Mouse (Mus musculus): Measurements from ENCODE around the gene Ube2n. TPM values are rescaled to one million over a fixed set of nuclear protein-coding genes. Genes with fewer than 3 reads are reported as not detected.
"Not testable (repeated sequence)": the region's sequence is repeated elsewhere in the genome, so short reads cannot be mapped to it uniquely, and the experiment has no call there.

Gene Ube2n
- total RNA-seq, 2 experiments from 2014 or later = 196 to 206 TPM

DNA sequence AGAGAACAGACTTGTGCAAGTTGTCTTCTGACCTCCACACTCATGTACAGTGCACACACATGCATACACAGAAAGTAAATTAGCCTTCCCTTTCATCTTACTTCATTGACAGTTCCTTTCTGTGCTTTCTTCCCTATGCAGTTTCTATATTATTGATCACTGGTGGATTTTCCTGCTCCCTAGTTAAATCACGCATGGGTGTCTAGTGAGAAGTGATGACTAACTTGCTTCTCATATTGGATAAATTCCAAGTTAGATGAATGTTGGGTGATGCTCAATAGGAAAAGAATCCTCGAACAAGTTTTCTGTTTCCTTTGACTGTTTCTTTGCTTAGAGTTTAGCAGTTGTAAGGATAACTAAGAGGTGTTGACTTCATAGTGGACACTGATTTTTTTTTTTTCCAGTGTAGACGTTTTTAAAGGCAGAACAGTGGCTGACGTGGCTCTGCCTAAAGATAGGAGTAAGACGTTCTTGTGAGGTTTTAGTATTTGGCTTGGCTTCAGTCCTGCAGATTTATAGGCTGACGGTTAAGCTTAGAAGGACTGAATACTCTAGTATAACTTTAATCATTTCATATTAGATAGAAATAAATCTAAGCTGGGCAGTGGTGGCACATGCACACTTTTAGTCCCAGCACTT lies 10.2 kb downstream of the Ube2n start:
- no peak for DNase-seq (ENCODE audit: low spot score in 2 of 2)

DNA sequence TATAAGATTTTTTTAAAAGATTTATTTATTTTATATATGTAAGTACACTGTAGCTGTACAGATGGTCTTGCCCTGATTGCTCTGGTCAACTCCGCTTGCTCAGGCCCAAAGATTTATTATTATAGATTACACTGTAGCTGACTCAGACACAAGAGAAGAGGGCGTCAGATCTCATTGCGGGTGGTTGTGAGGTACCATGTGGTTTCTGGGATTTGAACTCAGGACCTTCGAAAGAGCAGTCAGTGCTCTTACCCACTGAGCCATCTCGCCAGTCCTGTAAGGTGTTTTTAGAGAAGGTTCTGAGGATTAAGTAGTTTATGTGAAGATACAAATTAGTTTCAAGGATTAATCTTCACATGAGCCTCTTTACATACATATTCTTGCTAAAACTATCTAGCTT lies 10.9 kb downstream of the Ube2n start:
- DNase-seq (ENCODE audit: low spot score in 2 of 2) = no peak

DNA sequence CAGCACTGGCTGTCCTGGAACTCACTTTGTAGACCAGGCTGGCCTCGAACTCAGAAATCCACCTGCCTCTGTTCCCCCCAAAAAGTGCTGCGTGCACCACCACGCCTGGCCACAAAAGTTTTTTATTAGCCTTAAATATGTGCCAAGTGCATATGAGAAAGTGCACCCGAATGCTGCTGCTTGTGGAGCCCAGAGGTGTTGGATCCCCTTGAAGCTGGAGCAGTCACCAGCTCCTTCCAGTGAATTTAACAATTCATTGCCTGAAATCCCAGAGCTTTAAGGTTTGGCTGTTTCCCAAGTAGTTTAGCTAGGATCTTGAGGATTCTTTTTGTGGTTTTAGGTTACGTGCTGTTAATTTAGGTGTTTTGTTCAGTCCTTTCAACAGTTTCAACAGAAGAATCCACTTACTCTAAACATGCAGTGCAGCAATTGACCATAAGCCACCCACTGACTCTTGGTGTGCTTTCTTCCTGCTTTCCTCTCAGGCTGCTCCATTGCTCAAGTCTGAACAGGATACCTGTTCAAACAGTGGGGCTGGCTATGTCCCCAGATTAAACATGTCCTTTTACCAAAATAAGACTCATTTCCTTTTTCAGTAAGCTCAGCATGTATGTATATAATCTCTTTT lies 11.7 kb downstream of the Ube2n start:
- DNase-seq (ENCODE audit: low spot score in 2 of 2) = no peak

DNA sequence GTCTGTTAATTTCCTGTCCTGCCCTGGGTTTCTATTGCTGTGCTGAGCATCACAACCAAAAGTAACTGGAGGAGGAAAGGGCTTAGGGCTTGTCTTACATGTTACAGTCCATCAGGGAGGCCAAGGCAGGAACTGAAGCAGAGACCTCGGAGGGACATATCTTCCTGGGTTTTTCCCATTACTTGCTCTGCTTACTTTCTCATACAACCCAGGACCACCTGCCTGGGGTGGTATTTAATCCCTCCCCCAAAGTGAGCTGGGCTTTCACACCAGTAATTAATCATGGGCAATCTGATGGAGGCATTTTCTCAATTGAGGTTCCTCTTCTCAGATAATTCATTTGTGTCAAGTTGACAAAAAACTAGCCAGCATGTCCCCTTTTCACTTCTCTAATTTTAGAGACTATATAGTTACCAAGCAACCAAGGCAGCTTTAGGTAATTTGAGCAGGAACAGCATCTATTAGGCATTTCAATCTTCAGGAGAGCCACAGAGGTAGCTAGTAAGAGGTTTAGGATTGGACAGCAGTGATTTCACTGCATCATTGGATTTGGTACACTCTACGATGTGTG lies 15.7 kb downstream of the Ube2n start:
- no peak for DNase-seq (ENCODE audit: low spot score in 2 of 2)

DNA sequence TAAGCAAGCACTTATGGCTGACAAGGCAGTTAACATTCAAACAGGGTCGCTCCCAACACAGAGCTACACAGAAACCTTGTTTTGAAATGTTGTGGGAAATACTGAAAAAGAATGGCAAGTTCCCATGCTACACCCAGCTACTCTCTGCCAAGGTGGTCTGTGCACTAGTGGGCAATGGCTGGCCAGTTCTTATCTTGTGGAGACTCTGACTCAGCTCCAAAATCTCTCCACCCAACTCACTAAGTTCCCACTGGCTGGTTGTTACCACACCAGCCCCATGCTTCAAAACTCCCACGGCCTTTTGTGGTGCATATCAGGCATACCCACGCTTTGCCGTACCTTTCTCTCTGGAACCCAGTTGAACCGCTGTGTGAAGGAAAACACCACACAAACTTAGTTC lies 18.0 kb downstream of the Ube2n start:
- no peak for DNase-seq (ENCODE audit: low spot score in 2 of 2)

DNA sequence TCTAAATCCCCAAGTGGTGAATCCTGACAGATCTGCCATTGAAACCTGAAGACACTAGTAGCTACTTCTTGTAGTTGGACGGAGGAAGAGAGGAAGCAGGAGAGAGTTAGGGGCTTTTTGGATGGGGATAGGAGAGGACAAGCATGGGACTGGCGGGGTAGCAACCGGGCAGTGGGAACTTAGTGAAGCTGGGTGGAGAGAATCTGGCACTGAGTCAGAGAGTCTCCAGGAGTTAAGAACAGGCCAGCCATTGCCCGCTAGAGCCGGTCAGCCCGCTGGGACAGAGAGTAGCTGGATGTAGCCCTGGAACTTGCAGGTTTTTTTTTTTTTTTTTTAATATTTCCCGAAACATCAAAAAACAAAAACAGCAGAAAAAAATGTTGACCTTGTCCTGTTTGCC lies 18.4 kb downstream of the Ube2n start:
- no peak for DNase-seq (ENCODE audit: low spot score in 2 of 2)

DNA sequence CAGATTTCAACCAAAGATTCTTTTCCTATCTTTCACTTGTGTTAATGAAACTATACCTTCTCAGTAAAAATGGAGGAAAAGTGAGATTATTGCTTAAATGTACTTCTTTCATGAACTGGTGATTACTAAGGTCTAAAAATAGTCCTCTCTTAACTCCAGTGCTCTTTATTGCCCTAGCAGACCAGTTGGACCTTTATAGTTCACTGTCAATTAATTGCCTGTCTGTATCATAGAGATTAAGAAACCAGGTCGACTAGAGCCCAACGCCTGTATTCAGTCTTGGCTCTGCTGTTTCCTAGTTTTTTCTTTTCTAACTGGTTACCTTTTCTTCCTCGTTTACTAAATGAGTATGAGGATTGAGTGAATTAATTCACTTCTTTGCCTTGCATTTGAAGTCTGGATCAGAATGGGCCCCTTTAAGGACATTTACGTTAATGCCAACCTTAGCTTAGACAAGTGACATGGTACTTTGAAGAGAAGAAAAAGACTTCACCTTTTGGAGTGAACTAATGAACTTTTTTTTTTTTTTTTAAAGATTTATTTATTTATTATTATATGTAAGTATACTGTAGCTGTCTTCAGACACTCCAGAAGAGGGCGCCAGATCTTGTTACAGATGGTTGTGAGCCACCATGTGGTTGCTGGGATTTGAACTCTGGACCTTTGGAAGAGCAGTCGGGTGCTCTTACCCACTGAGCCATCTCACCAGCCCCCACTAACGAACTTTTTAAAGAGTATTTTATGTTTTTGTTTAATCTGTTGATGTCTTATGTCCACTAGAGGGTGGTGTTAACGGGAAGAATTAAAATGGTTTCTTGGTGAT lies 20.7 kb downstream of the Ube2n start:
- no peak for DNase-seq (ENCODE audit: low spot score in 2 of 2)

DNA sequence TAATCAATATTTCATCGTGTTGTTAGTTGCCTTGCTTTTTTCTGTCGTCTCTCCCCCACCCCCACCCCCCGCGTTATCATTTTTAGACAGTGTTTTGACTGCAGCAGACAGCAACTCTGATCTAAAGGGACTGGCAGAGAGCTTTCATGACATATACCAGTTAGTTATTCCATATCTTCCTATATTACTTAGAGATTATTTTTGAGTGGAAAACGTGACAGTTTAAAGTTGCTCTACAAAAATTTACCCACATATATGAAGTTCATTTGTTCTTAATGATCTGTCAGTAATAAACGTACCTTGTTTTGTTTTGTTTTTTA lies 21.2 kb downstream of the Ube2n start:
- DNase-seq (ENCODE audit: low spot score in 2 of 2) = no peak

DNA sequence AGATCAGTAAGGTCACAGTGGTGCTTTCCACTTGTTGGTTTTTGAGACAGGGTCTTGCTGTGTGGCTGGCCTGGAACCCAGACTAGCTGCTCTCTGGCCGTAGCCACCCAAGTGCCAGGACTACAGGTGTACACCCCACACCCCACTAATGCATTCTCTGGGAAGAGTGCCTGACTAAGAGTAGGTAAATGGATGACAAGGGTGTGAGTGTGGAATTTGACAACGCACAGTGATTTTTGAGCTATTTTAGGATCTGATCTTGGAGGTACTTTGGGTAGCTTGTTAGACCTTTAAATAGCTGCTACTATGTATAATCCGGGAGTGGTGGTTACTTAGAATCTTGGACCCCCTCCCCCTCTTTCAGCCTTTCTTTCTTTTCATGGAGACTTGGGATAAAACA lies 24.3 kb downstream of the Ube2n start:
- no peak for DNase-seq (ENCODE audit: low spot score in 2 of 2)

DNA sequence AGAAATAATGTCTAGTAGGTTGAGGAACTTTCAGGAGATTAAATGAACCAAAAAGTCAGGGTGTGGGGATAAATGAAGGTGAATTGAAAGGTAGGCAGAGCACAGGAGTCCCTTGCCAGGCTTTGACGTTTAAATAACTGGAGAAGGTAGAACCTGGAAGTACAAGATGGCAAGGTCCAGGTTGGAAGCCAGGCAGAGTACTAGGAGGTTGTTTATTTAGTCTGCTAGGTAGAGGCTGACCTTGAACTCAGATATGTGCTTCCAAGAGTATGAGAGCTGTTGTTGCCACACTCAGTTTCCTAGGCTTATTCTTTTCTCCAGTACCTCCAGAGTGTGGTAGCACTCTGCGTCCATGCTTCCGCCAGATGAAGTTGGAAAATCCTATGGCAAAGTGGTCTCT lies 24.9 kb downstream of the Ube2n start:
- no peak for DNase-seq (ENCODE audit: low spot score in 2 of 2)

DNA sequence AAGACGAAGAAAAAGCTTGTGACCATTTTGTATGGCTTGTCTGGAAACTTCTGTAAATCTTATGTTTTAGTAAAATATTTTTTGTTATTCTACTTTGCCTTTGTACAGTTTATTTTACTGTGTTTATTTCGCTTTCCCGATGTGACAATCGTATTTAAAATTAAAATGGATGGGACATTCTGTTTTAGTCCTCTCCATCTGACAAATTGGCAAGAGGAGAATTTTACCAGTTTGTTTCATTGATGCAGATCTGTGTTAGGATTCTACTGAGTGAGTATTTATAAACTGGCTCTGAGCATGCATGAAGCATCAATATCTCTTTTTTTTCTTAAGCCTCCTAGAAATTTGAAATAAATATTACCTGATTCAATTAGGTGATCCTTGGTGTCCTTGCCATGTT lies 28.0 kb downstream of the Ube2n start:
- peak in 1 of 2 experiments; percentile 66 for DNase-seq (ENCODE audit: low spot score in 2 of 2)

DNA sequence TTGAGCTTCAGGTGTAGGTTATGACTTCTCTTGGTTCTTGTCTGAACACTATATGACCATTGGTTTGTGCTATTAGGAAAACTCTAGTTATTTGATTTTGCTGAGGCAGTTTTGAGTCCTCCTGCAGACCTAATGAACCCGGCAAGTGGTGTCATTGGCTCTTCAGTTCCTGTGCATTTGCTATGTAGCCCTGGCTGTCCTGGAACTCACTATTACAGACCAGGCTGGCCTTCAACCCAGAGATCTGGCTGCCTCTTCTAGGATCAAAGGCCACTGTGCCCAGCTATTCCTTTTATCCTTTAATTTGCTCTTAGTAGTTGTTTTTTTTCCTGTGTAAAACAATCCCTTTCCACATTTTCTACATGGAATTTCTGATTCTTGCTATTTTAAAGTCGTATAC lies 28.4 kb downstream of the Ube2n start:
- DNase-seq (ENCODE audit: low spot score in 2 of 2) = no peak

DNA sequence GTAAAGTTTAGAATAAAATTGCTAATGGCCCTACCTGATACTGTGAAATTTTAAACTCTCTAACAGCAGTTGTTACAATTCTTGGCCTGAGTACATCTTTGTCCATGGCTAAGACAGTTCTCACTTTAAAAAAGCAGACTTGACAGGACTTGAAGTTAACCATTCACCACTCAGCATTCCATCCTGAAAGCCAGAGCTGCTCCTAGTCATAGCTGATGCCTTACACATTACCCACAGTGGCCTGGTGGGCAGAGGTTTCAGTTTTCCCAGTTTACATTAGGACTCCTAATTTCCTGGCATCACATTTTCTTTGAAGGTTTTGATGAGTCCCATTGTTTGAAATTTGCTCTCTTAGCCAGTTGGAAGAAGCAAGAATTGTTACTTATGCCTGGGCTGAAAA lies 29.1 kb downstream of the Ube2n start:
- no peak for DNase-seq (ENCODE audit: low spot score in 2 of 2)

DNA sequence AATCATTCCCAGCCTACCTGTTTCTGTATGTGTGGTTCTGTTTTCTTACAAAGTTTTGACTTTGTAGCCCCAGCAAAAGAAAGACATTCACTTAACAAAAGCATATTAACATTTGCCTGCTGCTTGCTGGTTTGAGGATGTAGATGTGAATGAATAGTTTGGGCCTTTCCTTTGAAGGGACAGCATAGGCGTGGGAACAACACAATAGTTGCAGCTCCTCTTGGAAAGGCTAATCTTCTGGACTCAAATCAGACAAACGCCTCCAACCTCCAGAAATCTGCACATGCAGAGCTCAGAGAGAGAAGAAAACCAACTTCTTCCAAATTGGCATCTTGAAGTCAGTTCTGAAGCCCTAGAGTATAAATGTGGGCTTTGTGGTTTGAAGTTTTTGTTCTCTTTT lies 29.7 kb downstream of the Ube2n start:
- peak in 1 of 2 experiments; percentile 27 for DNase-seq (ENCODE audit: low spot score in 2 of 2)

DNA sequence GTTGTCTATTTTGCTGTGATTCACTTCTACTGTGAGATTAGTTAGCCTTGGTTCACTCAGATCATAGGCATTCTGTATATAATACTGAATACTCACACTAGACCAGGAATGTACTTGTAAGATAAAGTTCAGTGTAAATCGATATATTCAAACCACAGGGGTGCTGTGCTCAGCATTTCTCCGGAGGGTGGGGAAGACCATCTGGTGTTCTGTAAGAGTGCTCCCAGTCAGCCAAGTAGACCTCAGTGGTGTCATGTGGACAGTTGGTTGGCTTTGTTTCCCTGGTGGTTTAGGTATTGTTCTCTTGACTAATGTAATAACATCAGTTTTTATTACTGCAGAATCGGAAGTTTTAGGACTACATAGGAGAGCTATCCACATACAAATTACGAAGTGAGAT lies 30.1 kb downstream of the Ube2n start:
- DNase-seq (ENCODE audit: low spot score in 2 of 2) = peak in 1 of 2 experiments; percentile 42

DNA sequence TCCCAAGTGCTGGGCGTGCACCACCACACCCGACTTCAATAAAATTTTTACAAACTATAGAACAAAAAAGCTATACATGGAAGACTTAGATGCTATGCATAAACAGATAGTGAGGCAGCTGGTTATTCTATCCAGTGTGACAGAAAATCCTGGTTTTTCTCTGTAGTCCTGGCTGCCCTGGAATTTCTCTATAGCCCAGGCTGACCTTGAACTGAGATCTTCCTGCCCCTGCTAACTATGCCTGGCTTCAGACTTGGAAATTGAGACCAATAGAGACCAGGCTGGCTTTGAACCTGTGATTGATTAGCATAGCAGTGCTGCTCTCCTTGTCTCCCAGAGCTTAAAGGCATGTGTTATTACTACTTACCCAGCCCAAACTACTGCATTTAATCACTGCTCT lies 31.2 kb downstream of the Ube2n start:
- DNase-seq (ENCODE audit: low spot score in 2 of 2) = no peak

DNA sequence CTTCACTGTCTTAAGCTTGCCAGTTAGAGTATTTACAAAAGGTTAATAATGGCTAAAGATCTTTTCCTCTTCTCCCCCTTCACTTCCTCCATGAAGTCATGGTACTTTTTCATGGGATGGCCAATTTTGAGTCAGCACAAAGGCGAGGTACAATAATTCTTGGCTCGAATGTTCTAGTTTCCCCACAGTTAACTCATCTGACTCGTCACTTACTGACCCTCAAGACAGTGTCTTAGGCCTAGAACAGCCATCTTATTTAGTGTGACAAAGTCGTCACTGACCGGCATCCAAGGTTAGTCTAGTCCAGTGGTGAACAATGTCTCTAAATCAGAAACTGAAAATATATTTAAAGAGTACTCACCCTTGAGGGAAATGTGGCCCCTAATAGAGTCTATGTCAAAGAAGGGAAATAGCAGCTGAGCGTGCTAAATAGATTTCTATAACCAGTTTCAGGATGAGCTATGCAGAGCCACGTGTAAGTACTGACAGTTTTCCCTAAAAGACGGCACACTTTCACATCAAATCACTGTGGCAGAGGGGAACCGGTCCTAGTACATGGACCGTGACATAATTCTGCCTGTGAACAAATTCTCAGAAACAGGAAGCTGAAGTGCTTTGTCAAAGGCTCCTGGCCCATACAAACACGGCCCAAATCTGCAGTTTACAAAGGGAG lies 33.3 kb downstream of the Ube2n start:
- no peak for DNase-seq (ENCODE audit: low spot score in 2 of 2)

DNA sequence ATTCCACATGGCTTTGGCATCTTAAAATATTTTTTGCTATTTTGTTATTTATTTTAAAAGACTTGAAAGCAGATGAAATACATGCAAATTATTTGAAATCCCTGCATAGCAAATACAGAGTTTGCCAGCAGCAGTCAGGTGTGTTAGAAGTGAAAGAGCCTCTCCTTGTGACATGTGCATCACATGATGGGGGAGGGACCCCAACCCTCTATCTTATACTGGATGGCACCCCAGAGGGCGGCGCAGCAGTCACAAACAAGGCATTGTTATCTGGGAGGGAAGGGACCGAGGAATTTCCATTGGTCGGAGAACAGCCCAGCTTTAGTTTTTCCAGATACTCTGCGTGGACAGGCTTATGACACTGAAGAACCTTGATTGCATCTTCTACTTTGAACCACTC lies 34.1 kb downstream of the Ube2n start:
- not testable (repeated sequence) for DNase-seq (ENCODE audit: low spot score in 2 of 2)

DNA sequence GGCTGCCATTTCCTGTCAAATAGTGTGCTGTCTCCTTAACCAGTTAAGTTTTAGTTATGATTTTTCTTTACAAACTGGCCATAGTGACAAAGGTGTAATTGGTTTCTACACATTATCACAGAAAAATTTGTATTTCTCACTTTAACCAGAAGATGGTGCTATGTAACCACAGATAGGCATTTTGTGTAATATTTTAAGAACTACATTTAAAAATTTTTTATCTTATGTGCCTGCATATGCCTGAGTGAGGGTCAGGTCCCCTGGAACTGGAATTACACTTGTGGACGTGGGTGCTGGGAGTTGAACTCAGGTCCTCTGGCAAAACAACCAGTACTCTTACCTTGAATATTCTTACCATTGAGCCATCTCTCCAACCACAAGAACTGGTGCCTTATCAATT lies 35.6 kb downstream of the Ube2n start:
- peak in 1 of 2 experiments; percentile 36 for DNase-seq (ENCODE audit: low spot score in 2 of 2)

DNA sequence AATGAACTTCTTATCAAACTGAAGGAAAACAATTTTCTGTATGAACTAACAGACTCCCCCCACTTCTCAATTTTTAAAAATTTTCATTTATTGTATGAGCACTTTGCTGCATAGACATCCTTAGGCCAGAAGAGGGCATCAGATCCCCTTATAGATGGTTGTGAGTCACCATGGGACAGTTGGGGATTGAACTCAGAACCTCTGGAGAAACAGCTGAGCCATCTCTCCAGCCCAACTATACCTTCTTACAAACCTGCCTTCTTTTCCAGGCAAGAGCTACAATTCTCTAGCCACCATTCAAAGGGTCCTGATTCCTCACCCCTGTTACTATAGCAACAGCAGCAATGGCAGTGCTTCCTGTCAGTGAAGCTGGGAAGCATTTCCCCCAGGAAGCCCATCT lies 36.8 kb downstream of the Ube2n start:
- DNase-seq (ENCODE audit: low spot score in 2 of 2) = no peak

DNA sequence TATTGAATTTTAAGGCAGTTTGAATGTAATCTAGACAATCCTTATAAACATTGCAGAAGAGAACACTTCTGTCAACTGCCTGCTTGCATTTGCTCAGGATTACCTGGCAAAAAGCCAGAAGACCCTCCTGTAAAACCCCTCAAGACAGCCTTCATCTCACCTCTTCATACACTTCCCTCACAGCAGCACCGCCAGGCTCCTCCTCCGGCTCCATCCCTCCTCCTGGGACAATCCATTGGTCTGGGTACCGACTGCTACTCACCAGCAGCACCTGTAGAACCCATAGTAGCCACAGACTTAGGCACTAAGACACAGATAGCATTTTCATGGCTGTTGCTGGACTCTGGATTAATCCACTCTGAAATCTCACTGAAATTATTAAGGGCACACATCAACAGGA lies 37.4 kb downstream of the Ube2n start:
- DNase-seq (ENCODE audit: low spot score in 2 of 2) = no peak

DNA sequence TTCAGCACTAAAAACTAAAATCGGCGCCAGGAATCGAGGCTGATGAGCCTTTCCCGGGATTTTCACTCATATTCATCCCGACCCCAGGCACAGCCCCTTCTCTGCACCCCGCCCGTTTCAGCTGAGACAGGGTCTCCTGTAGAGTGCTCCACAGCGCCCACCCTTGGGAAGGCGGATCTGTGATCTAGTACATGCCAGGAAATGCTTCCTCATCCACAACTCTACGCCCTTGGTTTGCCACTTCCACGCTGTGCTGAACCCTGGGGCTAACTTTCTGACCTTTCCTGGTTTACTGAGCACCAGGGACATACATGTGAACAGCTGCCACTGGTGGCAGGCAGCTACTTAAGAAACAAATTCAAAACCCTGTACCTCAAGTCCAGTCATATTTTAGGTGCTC lies 40.9 kb downstream of the Ube2n start:
- no peak for DNase-seq (ENCODE audit: low spot score in 2 of 2)

Measured in layer of hippocampus, adult 18-20 months (tissue).